Mouse (Mus musculus): ENCODE measurements at regions not wholly inside any gene's neighbourhood (a gene's known extent, or its start where the extent isn't known, plus 50 kb on each side); places are given as distances from the start of the nearest gene placed in this dataset.

DNA sequence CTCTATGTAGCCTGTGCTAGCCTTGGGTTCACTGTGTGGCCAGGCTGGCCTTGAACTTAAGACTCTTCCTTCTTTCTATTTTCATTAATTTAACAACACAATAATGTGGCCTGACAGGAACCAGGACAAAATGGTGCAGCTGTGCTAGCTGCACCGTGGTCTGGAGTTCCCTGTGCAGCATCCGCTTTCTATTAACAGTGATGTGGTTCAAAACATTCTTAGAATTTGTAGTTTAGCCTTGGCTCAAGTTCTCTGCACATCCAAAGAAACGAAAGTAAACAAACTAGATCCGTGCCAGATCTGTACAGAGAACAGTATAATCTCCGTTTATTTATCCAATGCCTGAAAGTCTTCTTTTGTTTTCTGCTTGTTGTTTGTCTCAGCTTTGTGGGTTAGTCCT, 88.5 kb downstream of the Irx1 start:
- no peak for DNase-seq (ENCODE audit: low spot score in 2 of 2)

DNA sequence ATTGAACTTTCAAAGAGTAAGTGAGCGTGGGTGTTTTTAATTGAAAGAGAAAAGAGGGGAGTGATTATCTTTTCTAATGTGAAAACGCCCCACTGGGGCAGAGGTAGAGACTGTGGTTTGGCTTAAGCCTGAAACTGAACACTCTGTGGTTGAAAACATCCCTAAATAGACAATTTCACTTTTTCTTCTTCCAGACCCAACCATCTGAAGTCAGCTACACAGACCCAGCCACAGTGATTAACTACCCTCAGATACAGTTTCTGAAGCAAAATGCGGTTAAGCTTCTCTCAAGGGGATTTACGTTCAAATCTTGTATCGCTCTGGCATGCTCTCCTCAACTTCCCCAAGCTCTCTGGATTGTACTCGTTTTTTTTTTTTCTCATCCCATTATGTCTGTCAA, 94.8 kb downstream of the Irx1 start:
- no peak for DNase-seq (ENCODE audit: low spot score in 2 of 2)

DNA sequence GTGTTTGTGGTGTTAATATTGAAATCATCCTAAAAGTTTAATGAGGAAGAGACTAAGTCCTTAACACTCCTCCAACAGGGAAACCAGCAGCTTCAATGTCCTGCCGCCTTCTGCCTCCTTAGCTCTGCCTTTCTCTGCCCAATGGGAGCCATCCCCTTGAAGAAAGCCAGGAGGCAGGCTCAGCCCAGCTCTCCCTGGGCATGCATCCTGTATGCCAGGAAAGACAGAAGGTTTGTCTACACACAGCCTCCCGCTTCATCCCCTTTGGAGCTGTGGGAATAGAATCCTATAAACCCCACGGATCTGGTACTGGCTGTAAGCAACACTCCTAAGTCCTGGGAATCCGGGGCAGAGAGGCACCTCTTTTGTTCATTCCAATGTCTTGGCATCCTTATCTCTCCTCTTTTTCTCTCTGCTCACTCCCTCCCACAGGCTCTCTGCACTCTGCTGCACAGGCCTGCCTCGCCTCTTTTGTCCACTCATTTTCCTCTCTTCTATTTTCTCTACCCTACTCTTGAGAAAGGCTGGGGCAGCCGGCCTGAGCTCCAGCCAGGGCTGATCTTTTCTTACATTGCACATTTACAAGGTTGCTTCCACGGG, 110.0 kb downstream of the Irx1 start:
- peak in 1 of 2 experiments; percentile 15 for DNase-seq (ENCODE audit: low spot score in 2 of 2)

DNA sequence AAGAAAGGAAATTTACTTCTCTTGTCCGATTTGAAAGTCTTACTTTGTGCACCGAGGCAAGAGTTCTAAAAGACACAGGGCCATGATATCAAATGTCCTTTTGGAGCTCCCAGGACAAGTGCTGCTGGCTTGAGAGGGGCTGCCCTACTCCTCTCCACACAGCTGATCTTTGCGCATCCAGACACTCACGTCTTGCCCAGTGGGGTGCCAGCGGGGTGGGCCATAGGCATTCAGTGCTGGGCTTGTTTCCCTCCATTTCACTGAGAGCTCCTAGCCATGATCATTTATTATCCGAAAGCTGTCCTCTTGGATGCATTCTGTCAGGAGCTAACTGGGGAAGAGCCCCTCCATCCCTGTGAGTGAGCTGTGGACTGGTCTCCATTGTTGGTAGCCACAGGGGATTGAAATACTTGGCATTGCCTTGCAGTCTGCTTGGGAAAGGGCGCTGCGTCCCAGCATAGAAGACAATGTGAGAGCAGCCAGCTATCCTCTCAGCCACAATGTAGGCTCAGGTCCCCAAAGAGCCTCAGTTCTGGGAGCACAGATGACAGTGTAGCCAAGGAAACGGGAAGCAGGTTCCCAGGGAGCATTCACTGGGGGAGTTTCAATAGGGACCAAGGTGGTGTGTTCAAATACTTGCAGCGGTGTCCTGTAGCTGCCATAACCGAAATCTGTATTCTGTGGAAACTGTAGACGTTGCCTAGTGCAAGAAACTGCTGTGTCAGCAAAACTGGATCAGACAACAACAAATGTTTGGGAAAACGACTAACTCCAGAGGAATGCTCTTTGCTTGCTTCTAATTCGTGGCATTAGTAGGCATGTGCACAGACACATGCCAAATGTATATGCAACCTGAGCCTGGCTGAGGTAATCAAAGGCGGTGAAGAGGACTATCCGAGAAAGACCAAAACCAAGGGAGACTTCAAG, 159.2 kb downstream of the Irx1 start:
- peak; percentile 22 to 44 for DNase-seq (ENCODE audit: low spot score in 2 of 2)

DNA sequence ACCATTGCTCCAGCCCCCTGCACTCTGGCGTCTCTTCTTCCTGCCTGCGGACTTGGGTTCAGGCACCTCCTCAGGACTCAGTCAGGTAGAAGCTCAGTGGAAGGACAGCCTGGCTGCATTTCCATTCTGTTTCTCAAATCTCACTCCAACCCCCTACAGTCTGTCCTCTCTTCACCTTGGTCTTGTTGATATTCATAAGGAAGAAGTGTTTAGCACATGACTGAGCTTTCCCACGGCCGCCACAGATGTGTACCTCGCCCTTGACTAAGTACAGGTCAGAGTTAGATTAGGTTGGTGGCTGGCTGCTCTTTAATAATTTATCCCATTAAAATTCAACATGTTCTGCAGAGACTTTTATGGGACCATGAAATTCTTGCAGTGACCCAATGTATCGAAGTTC, 165.2 kb downstream of the Irx1 start:
- DNase-seq (ENCODE audit: low spot score in 2 of 2): no peak

DNA sequence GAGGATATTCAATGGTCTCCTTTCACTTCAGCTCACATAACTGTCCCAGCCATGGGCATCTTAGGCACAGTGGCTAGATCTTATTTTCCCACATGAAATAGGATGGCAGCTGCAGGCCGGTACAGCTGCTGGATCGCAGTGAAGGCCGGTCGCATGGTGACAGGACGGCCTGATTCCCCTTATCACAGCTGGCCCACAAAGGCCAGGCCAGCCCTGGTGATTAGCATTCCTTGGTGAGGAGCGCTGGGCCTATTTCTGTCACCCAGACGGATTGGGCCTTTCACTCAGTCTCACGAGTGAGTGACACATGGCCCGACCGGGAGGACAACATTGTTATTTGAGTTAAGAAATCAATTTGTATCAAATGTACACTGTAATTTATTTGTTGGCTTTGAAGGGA, 178.8 kb downstream of the Irx1 start:
- DNase-seq (ENCODE audit: low spot score in 2 of 2): no peak

DNA sequence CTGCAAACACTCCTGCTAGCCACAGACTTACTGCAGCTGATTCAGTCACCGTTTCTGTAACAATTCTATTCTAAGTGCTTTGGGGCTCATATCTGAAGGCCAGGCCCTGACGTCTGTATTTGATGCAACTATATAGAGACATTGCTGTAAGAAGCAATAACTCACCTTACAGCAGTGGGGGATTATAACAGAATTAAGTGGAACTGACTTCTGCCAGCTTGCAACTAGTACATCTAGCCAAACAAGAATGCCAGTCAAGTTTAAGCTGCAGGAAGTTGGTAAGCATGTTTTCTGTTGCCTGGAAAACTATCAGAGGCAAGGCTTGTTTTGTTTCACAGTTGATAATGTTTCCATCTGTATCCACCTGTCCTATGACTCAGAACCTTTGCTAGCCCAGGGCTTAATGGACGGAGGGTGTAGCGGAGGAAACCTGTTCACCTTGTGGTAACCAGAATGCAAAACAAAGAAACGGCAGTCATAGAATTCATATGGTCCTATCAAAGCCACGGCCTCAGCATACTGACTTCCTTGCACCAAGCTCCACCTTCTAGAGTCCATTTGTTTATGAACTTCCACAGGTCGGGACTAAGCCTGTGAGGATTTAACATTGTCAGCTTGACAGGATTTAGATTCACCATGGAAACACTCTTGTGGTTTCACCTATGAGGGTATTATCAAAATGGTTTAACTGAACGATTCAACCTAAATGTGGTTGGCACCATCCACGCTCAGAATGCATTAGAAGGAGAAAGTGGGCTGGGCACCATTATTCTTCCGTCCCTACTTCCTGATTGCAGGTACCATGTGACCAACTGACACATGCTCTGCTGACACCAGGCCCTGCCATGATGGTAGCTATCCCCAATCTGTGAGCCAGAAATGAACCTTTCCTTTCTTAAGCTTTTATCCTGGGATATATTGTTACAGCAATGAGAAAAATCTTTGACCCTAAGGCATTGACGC, 216.2 kb downstream of the Irx1 start:
- no peak for DNase-seq (ENCODE audit: low spot score in 2 of 2)

DNA sequence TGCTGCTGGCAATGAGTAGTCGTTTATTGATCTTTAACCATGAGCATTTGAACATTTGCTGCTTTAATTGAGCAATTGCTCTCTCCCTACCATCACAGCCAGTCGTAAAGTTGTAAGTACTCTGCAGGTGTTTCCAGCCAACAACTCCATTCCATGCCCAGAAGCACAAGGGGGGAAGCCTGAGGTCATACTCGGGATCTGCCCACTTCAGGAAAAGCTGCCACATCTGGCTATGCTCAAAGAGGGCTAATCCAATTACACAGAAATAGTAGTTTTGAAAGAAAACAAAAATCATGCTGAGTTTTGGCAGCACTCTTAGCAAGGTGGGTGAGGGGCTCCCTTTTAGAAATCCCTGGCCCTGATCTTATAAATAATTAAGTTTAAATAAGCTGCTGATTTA, 217.0 kb downstream of the Irx1 start:
- DNase-seq (ENCODE audit: low spot score in 2 of 2): no peak

DNA sequence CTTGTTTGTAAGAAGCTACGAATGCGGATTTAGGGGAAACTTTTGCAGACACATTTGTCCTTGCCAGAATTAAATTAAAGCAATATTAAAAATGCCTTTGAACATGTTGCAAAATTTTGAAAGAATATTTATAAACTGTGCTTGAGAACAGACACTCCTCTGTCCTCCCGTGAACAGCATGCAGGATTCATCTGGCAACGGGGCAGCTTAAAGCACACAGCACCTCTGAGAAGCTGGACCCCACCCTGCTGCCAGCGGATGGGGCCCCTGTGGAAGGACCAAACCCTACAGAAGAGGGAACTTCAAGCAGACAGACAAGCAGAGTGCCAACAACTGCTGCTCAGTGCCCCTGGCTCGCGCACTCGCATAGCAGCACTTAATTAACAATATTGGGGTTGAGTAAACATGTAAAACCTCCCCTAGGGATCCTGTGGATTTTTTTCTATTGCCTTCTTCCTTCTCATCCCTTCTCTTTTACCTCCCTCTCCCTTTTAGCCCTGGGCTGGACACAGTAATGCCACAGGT, 226.6 kb downstream of the Irx1 start:
- no peak for DNase-seq (ENCODE audit: low spot score in 2 of 2)

DNA sequence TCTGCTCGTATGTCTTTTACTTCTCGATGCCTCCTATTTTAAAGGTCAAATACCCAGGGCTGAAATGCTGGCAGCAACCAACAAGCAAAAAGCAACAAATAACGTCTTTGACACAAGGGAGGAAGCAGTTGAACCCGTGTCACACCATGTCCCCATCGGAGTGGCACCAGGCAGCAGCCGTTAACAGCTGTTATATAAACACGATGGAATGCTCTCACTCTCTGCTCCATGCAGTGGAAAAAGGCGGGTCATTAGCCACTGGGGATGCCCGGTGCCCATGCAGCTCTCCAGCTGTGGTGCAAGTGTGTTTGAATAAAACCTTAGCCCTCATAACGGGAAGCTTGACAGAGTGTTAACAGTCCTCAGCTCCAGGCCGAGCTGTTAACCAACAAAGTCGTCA, 229.3 kb downstream of the Irx1 start:
- no peak for DNase-seq (ENCODE audit: low spot score in 2 of 2)

DNA sequence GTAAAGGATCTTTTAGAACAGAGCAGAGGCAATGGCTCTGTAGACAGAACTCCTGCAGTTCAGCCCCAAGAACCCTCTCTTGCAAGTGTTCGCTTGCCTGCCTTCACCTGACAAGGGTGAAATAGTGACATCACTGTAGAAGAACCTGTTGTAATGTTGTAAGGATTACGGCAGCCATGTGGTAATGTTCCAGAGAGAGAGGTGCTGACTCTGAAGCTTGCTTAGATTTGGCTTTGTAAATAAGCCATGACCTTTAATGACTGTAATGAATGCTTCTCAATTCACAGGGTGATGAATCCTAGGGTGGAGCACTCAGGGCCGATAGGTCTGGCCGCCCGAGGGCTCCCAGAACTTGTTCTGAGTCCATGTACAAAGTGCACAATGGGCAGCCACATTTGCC, 230.2 kb downstream of the Irx1 start:
- DNase-seq (ENCODE audit: low spot score in 2 of 2): no peak

DNA sequence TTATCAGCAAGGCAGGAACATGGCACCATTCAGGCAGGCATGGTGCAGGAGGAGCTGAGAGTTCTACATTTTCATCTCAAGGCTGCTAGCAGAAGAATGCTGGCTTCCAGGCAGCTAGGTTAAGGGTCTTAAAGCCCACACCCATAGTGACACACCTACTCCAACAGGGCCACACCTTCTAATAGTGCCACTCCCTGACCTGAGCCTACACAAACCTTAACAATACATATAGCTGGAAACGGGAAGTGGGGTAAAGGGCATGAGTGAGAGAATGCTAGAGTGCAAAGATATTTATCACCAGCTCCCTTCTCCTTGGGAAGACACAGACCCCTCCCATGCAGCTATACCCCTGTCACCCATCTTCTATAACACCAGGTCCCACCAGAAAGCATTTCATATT, 230.6 kb downstream of the Irx1 start:
- no peak for DNase-seq (ENCODE audit: low spot score in 2 of 2)

DNA sequence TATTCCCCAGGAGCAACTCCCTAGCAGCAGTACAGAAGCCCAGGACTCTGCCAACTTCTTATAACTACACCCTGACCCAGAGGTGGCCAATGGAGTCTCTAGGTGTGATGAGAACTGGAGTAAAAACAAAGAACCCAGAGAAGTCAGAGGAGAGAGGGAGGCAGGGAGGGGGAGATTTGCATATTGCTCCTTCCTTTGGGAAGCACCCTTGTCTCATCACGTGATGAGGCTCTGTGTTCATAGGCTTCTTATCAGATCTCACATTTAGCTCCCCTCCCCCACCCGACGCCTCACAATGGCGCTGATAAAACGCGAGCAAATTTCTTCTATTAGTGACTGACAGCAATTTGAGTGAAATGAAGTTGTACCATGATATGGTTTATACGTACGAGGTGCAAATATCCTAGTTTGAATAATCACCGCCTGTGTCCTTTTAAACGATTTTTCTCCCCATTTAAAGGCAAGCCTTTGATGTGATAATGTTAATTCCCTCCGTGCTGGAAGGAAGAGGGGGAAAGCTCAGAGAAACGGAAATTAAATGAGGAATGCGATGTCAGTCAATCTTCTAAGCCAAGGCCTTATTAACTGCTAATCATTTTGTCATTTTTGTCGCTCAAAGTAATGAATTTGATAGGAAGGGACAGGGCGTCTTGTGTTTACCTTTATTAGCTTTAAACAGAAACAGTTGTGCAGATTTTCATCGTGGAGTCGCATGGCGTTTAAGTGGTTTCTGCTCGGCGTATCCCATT, 273.3 kb downstream of the Irx1 start:
- no peak for DNase-seq (ENCODE audit: low spot score in 2 of 2)

DNA sequence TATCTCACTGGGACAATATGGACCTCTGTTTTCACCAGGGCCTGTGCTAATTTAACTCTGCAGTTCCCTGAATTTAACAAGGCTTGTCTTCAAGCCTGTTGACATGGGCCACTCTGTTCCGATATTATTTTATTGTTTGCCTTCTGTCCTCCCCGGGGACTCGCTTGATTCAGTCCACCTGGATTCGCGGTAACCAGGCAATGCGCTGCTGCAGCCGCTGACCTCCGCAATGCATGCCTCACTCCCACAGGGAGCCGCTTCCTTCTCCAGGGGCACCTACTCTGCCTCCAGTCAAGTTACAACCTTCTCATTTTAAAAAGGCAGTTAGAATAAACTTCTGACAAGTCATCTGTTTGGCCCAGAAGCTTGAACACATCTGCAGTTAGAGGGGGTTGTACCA, 274.3 kb downstream of the Irx1 start:
- DNase-seq (ENCODE audit: low spot score in 2 of 2): no peak

DNA sequence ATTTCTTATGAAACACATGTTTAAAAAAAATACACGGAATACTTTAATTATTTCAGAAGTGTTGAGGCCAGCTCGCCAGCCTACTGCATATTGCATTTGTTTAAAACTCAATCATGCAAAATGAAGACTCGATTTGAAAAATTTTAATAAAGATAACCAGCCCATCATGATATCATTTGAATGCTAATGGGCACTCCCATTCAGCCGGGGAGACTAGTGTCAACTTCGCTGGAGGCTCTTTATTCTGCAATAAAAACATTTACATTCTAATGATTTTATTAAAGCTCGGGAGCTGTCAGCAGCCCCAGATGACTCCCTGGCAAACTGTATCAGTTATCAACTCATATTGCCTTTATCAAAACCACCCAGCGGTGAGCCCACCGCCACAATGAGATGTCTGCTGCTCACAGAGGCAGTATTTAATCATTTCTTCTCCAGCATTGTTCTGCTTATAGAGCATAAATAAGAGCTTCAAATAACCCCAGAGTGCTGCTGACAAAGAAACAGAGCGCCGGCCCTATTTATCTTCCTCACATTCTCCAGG, 287.4 kb downstream of the Irx1 start:
- DNase-seq (ENCODE audit: low spot score in 2 of 2): no peak

DNA sequence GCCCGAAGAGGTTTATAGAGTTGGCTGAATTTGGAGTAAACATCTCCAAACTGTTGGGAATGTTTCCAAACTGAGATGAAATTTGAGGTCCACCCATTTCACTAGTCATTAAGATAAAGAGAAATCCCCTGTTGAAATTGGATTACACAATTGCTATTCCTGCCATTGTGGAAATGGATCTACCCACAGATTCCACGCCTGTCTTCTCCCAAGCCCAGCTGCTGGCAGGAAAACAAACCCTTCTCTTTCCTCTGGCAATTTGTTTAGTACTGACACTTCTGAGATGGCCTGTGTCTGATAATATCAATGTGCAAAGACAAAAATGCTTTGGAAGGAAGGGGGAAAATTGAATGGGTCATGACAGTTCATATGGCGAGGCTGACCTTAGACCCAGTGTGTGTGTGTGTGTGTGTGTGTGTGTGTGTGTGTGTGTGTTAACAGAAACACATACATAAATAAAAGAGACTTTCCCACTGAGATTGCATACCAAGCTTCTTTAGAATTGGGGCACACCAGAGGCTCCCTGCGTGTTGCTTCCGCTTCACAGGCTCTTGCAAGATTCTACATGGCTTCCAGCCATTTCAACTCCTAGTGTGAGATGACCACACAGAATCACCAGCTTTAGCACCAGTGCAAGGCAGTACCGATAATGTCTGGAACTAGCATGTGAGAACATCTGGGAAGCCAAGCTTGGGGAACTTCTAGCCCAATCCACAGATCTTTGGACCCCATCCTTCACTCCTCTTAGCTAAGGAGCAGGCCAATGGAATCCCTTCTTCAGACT, 293.4 kb downstream of the Irx1 start:
- DNase-seq (ENCODE audit: low spot score in 2 of 2): no peak

DNA sequence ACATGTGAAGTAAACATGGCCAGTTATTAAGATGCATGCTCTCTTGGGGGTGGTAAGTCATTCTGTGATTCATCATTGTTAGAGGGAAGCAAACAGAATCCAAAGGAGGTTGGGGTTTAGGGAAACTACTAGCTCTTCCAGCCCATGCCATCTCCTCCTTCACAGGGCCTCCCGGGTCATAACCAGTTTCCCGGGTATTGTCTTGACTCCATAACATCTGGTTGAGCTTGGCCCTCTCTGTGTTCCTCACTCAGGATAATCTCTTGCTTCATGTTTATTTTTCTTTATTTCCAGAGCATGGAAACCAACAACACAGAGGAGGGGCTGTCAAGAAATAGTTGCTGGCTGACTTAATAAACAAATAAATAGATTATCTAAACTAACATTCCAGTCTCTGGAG, 295.3 kb downstream of the Irx1 start:
- no peak for DNase-seq (ENCODE audit: low spot score in 2 of 2)

DNA sequence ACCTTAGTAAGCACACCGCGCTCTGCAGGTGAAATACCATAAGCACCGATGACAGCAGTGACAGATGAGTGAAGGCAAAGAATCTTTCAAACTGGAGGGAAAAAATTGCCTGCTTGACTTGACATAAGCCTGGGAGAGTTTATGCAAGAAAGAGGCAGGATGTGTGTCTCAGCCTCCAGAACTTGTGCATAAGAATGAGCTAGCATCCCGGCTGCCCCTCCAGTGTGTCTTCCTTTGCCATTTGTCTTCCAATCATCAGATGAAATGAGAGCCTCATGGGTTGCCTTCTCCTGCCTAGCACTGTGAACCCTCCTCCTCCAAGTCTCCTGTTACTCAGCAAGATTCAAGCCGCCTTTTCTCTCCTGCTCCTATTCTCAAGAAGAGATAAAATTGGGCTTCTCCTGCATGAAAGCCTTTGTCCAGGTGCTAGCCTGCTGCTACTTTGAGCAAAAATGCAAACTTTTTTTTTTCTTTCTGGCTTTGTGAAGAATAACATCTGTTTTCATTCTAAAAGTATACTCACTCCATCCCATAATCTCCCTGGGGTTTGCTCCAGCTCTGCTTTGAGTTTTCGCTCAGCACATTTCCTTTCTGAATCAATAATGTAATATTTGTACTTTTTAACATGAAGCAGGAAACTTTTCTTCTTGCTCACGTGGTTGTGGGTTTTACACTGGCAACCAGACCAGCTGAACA, 298.2 kb downstream of the Irx1 start:
- no peak for DNase-seq (ENCODE audit: low spot score in 2 of 2)

DNA sequence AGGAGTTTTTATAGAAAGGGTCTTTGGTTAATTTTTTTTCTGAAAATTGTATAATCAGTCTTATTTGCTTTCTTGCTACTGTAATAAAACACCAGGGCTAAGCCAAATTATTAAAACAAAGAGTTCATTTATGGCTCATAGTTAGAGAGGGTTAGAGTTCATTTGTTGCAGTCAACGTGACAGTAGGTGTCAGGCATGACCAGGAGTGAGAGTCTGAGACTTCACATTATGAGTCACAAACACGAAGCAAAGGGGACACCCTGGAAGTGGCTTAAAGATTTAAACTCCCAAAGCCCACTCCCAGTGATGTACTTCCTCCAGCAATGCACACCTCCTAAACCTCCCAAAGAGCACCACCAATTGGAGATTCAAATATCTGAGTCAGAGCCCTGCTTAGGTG, 305.6 kb downstream of the Irx1 start:
- no peak for DNase-seq (ENCODE audit: low spot score in 2 of 2)

Measured in cerebellum, postnatal 4 days (tissue).